Mouse (Mus musculus) spleen, adult 18-20 months (tissue): ENCODE measurements around the gene Chl1.

ENCODE experiments used
- DNase-seq, 2 experiments: peaks; one replicate each; pipeline ENCODE4 v3.0.0; 2022; ENCODE audit warnings: mixed read lengths in 2 of 2

Chl1 gene

GRCm38 (mm10) chr6:103673111-103673510, 162.7 kb downstream of the Chl1 start:
- DNase-seq = no peak

- DNase-seq = peak; percentile 3
These were observed 163.9 kb downstream of the Chl1 start for GRCm38 (mm10) chr6:103674332-103674731.

GRCm38 (mm10) chr6:103675145-103675544, 164.8 kb downstream of the Chl1 start:
- DNase-seq = no peak

GRCm38 (mm10) chr6:103676664-103677063, 166.3 kb downstream of the Chl1 start:
- no peak for DNase-seq

- no peak for DNase-seq
These were observed 166.7 kb downstream of the Chl1 start for GRCm38 (mm10) chr6:103677072-103677471.

- DNase-seq = peak in 1 of 2 experiments; percentile 42
These were observed 172.6 kb downstream of the Chl1 start for GRCm38 (mm10) chr6:103682854-103683574.

GRCm38 (mm10) chr6:103692511-103692910, 182.1 kb downstream of the Chl1 start:
- DNase-seq = no peak

- no peak for DNase-seq
These were observed 187.1 kb downstream of the Chl1 start for GRCm38 (mm10) chr6:103697349-103698028.

- no peak for DNase-seq
These were observed 189.1 kb downstream of the Chl1 start for GRCm38 (mm10) chr6:103699482-103699881.

GRCm38 (mm10) chr6:103699895-103700294, 189.5 kb downstream of the Chl1 start:
- DNase-seq = no peak

GRCm38 (mm10) chr6:103700336-103700735, 189.9 kb downstream of the Chl1 start:
- DNase-seq = no peak

- DNase-seq = no peak
These were observed 196.0 kb downstream of the Chl1 start for GRCm38 (mm10) chr6:103706366-103706765.

- no peak for DNase-seq
These were observed 228.9 kb downstream of the Chl1 start for GRCm38 (mm10) chr6:103739291-103739690.

- DNase-seq = no peak
These were observed 232.4 kb downstream of the Chl1 start for GRCm38 (mm10) chr6:103742784-103743183.

- DNase-seq = peak in 1 of 2 experiments; percentile 9
These were observed 235.7 kb downstream of the Chl1 start for GRCm38 (mm10) chr6:103746103-103746502.

GRCm38 (mm10) chr6:103749122-103749773, 238.9 kb downstream of the Chl1 start:
- DNase-seq = no peak

- no peak for DNase-seq
These were observed 243.5 kb downstream of the Chl1 start for GRCm38 (mm10) chr6:103753891-103754290.

GRCm38 (mm10) chr6:103766830-103767229, 256.4 kb downstream of the Chl1 start:
- DNase-seq = no peak

- no peak for DNase-seq
These were observed 270.7 kb downstream of the Chl1 start for GRCm38 (mm10) chr6:103781058-103781457.

- no peak for DNase-seq
These were observed 280.8 kb downstream of the Chl1 start for GRCm38 (mm10) chr6:103791077-103791632.

GRCm38 (mm10) chr6:103795241-103795640, 284.9 kb downstream of the Chl1 start:
- DNase-seq = no peak
